19 mouse cellular contexts compared by ENCODE assay signal in the genomic region with DNA sequence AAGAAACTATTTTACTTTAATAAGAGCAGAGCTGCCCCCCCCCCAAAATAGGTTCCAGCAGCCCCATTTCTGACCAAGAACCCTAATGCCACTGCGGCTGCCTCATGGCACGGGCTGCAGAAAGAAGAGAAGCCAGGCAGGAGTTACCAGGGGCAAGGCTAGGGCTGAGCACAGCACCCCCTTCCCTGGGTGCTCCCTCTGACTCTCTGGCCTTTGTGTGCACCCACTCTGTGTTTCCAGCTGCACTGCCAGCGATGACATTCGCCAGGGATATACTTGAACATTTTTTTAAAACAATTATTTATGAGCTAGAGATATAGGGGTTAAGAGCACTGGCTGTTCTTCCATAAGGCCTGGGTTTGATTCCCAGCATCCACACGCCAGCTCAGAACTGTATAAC. TPM values are rescaled to one million over a fixed set of nuclear protein-coding genes. Genes with fewer than 3 reads are reported as not detected.
"Had no signal": no experiment of that assay in that cellular context is flagged by ENCODE, and none has a peak within 500 bp of the region (broad histone marks: within the 10 kb centered on the region; RNA-seq: fewer than 3 reads in every experiment).

No protein-coding gene starts in this region.

- H3K4me2 ChIP-seq: neural tube, embryonic 15.5 days; stomach, embryonic 15.5 days had no signal

- DNase-seq: right cerebral cortex, adult 18-20 months; right cerebral cortex, postnatal 14 days; right cerebral cortex, postnatal 25 days; right cerebral cortex, postnatal 4 days; spleen, adult 18-20 months; thymus, adult 18-20 months; thymus, adult 2 months; thymus, postnatal 14 days; thymus, postnatal 25 days; thymus, postnatal 36 days; thymus, postnatal 4 days had no signal

- H3K36me3 ChIP-seq: neural tube, embryonic 15.5 days; stomach, embryonic 15.5 days had no signal

- H3K27ac ChIP-seq: neural tube, embryonic 15.5 days; stomach, embryonic 15.5 days; stomach, postnatal 0 days had no signal

- H3K4me3 ChIP-seq: neural tube, embryonic 15.5 days; stomach, embryonic 15.5 days had no signal

- H3K9ac ChIP-seq: neural tube, embryonic 15.5 days; stomach, embryonic 15.5 days had no signal

- H3K9me3 ChIP-seq: neural tube, embryonic 15.5 days; stomach, embryonic 15.5 days had no signal

RNA-seq across cellular contexts. Expression of a gene that starts 6.1 kb away (rescaled TPM):
- total RNA-seq: neutrophil, adult 5-6 weeks had no signal
- polyA plus RNA-seq: neural tube, embryonic 14.5 days; neural tube, embryonic 15.5 days; small intestine, adult 2 months; spleen, adult 2 months; urinary bladder, adult 2 months had no signal
